ENCODE assay signal across 9 mouse cellular contexts in genomic region chr11:102140508-102140907, GRCm38 (mm10). TPM values are rescaled to one million over a fixed set of nuclear protein-coding genes. Genes with fewer than 3 reads are reported as not detected.
DNase-seq lines count a peak whose midpoint lies in the region; ATAC-seq and TF ChIP-seq lines count a peak whose summit lies in the region.
"Had no signal": no experiment of that assay in that cellular context is flagged by ENCODE, and none has a peak within 500 bp of the region (broad histone marks: within the 10 kb centered on the region; RNA-seq: fewer than 3 reads in every experiment).

No protein-coding gene starts in this region.

- ATAC-seq in kidney, embryonic 14.5 days (ENCODE audit: low FRiP score, low TSS enrichment): no peak

- H3K27me3 ChIP-seq in kidney, adult 2 months (replicated peaks; ENCODE audit: control insufficient read depth, insufficient read depth, low read length): no peaks in the 10 kb centered on the region; the same call in 1 of the 2 replicates
- H3K27me3 ChIP-seq in kidney, embryonic 14.5 days (ENCODE audit: control insufficient read depth, insufficient read depth, low read length): peaks cover 17% of the 10 kb centered on the region

- H3K9ac ChIP-seq in kidney, embryonic 14.5 days (ENCODE audit: low read depth, low read length): no peak overlapping the region
- H3K9ac ChIP-seq in ES-E14 (ENCODE audit: insufficient read depth, low read depth, low read length, poor library complexity, severe bottlenecking): no peak overlapping the region
- H3K9ac ChIP-seq: heart, embryonic 13.5 days had no signal

- in situ Hi-C loops in ES-E14 (cut with MboI; ENCODE audit: low sequenced_read_pairs in 2 of 2, unreplicated experiment in 2 of 2): no loop called here

- intact Hi-C loops in left cerebral cortex, postnatal 4 days (cut with DNase I): no loop called here

- no peaks in the 10 kb centered on the region for H3K4me1 ChIP-seq in kidney, adult 2 months (ENCODE audit: control insufficient read depth, insufficient read depth, low read length)
- H3K4me1 ChIP-seq in kidney, embryonic 14.5 days (ENCODE audit: control insufficient read depth, insufficient read depth, low read length): peaks cover 3% of the 10 kb centered on the region; the same call in 1 of the 2 replicates
- no peaks in the 10 kb centered on the region; a peak in 1 of 4 replicates for H3K4me1 ChIP-seq in ES-E14 (ENCODE audit: control insufficient read depth in 2 of 2, insufficient read depth in 2 of 2, low read length in 2 of 2, poor library complexity in 1 of 2)

- no peak for TF ChIP-seq POLR2A in kidney, adult 2 months (IDR thresholded peaks at IDR 0.05; ENCODE audit: low read depth, low read length)

- no peak overlapping the region for H3K4me2 ChIP-seq in kidney, embryonic 14.5 days (replicated peaks; ENCODE audit: low read depth, low read length)
- H3K4me2 ChIP-seq: heart, embryonic 13.5 days had no signal

- no peak overlapping the region for H3K27ac ChIP-seq in kidney, adult 2 months (ENCODE audit: insufficient read depth, low read depth, low read length)
- no peak overlapping the region for H3K27ac ChIP-seq in kidney, embryonic 14.5 days (ENCODE audit: low read depth, low read length)
- H3K27ac ChIP-seq in ES-E14 (ENCODE audit: insufficient read depth, low read depth, low read length, poor library complexity, severe bottlenecking): no peak overlapping the region
- H3K27ac ChIP-seq: heart, embryonic 13.5 days had no signal

- WGBS in kidney, adult 2 months: 2% methylated on average over 5 of the region's 5 CpGs
- 4% methylated on average over 5 of the region's 5 CpGs for WGBS in kidney, embryonic 14.5 days

- peak; percentile 69 for DNase-seq in kidney, adult 2 months
- peak; percentile 71 for DNase-seq in ES-E14 (ENCODE audit: low read depth, low spot score)
- peak; percentile 54 to 71 for DNase-seq in adrenal gland, postnatal 36 days
- peak; percentile 76 for DNase-seq in forelimb bud, embryonic 11.5 days (ENCODE audit: low read depth, low spot score)
- peak; percentile 61 for DNase-seq in left cerebral cortex, postnatal 4 days
- peak; percentile 84 for DNase-seq in retina, postnatal 1 day

- peak; percentile 36 for TF ChIP-seq CTCF in kidney, adult 2 months (conservative IDR thresholded peaks at IDR 0.05; ENCODE audit: insufficient read depth, insufficient read length, low read depth, low read length)

- H3K4me3 ChIP-seq in kidney, adult 2 months (ENCODE audit: insufficient read depth, low read depth, low read length): no peak overlapping the region
- no peak overlapping the region for H3K4me3 ChIP-seq in kidney, embryonic 14.5 days (ENCODE audit: low read length)
- no peak overlapping the region for H3K4me3 ChIP-seq in ES-E14 (ENCODE audit: insufficient read depth in 1 of 2, low read depth in 1 of 2, low read length in 2 of 2, poor library complexity in 1 of 2, severe bottlenecking in 1 of 2)
- H3K4me3 ChIP-seq: heart, embryonic 13.5 days; myocyte had no signal

- no peaks in the 10 kb centered on the region for H3K9me3 ChIP-seq in kidney, embryonic 14.5 days (ENCODE audit: control insufficient read depth, low read length)
- H3K9me3 ChIP-seq in ES-E14 (ENCODE audit: control insufficient read depth, insufficient read depth, low read depth, low read length): no peaks in the 10 kb centered on the region
- H3K9me3 ChIP-seq: heart, embryonic 13.5 days had no signal

- no peaks in the 10 kb centered on the region for H3K36me3 ChIP-seq in kidney, adult 2 months (ENCODE audit: control insufficient read depth, insufficient read depth, low read length)
- H3K36me3 ChIP-seq in kidney, embryonic 14.5 days (ENCODE audit: control insufficient read depth, insufficient read depth, low read length): no peaks in the 10 kb centered on the region
- no peaks in the 10 kb centered on the region for H3K36me3 ChIP-seq in ES-E14 (ENCODE audit: control insufficient read depth, insufficient read depth, low read length, poor library complexity, severe bottlenecking)
- H3K36me3 ChIP-seq: heart, embryonic 13.5 days had no signal

TF ChIP-seq in ES-E14, 5 proteins besides CTCF, POLR2A, EP300 and RAD21:
- TF ChIP-seq CHD2 (IDR thresholded peaks at IDR 0.05; ENCODE audit: low read depth, low read length): no peak
- no peak for TF ChIP-seq ZNF384 (IDR thresholded peaks at IDR 0.05; ENCODE audit: low read depth, low read length)
- no peak for TF ChIP-seq MAFK (IDR thresholded peaks at IDR 0.05; ENCODE audit: insufficient read depth, low read depth, low read length)
- no peak for TF ChIP-seq ZC3H11A (IDR thresholded peaks at IDR 0.05; ENCODE audit: borderline replicate concordance, low read depth, low read length)
- no peak for TF ChIP-seq HCFC1 (IDR thresholded peaks at IDR 0.05; ENCODE audit: borderline replicate concordance, insufficient read depth, low read length)

RNA-seq across cellular contexts. Expression of gene Nags, which starts 4.8 kb away (rescaled TPM):
- polyA plus RNA-seq in kidney, adult 2 months (2012; rRNA removed): 0.23 and 0.39 TPM in 2 replicates
- 0.09 TPM in 1 of 2 replicates, not detected in the other for polyA plus RNA-seq in kidney, embryonic 14.5 days (2014; fragmentation: Nextera tagmentation; extraction: Ambion mirVana)
- total RNA-seq in ES-E14 (2012; rRNA removed): 0.45 and 0.90 TPM in 2 replicates
- total RNA-seq in adrenal gland, postnatal 36 days (2021): under 1 TPM; 0.13 to 0.43 TPM
- under 1 TPM in 1 of 2 experiments, not detected in 1; 0.16 TPM for total RNA-seq in left cerebral cortex, postnatal 4 days (2021)
- polyA plus RNA-seq: heart, embryonic 13.5 days; myocyte had no signal

RNA-seq across cellular contexts. Expression of gene Tmem101, which starts 15.7 kb away (rescaled TPM):
- 17.7 and 18.3 TPM in 2 replicates for polyA plus RNA-seq in kidney, adult 2 months (2012; rRNA removed)
- polyA plus RNA-seq in kidney, embryonic 14.5 days (2014; fragmentation: Nextera tagmentation; extraction: Ambion mirVana): 26.5 and 28.2 TPM in 2 replicates
- total RNA-seq in ES-E14 (2012; rRNA removed): 75.3 and 98.7 TPM in 2 replicates
- total RNA-seq in adrenal gland, postnatal 36 days (2021): 10 to 100 TPM; 15.2 to 17.7 TPM
- 10 to 100 TPM; 23.8 to 26.4 TPM for total RNA-seq in left cerebral cortex, postnatal 4 days (2021)

RNA-seq across cellular contexts. Expression of gene Pyy, which starts 32.9 kb away (rescaled TPM):
- not detected in 2 replicates for polyA plus RNA-seq in kidney, adult 2 months (2012; rRNA removed)
- polyA plus RNA-seq in kidney, embryonic 14.5 days (2014; fragmentation: Nextera tagmentation; extraction: Ambion mirVana): not detected in 2 replicates
- 0.49 and 2.1 TPM in 2 replicates for total RNA-seq in ES-E14 (2012; rRNA removed)
- total RNA-seq in adrenal gland, postnatal 36 days (2021): not detected
- not detected for total RNA-seq in left cerebral cortex, postnatal 4 days (2021)
- polyA plus RNA-seq: heart, embryonic 13.5 days; myocyte had no signal

RNA-seq across cellular contexts. Expression of gene Ppy, which starts 39.4 kb away (rescaled TPM):
- not detected in 2 replicates for polyA plus RNA-seq in kidney, adult 2 months (2012; rRNA removed)
- polyA plus RNA-seq in kidney, embryonic 14.5 days (2014; fragmentation: Nextera tagmentation; extraction: Ambion mirVana): not detected in 2 replicates
- not detected in 2 replicates for total RNA-seq in ES-E14 (2012; rRNA removed)
- not detected for total RNA-seq in adrenal gland, postnatal 36 days (2021)
- not detected for total RNA-seq in left cerebral cortex, postnatal 4 days (2021)
- polyA plus RNA-seq: heart, embryonic 13.5 days; myocyte had no signal

RNA-seq across cellular contexts. Expression of gene Lsm12, which starts 44.6 kb away (rescaled TPM):
- polyA plus RNA-seq in kidney, adult 2 months (2012; rRNA removed): 33.0 and 39.6 TPM in 2 replicates
- polyA plus RNA-seq in kidney, embryonic 14.5 days (2014; fragmentation: Nextera tagmentation; extraction: Ambion mirVana): 93.9 and 106 TPM in 2 replicates
- total RNA-seq in ES-E14 (2012; rRNA removed): 27.6 and 49.1 TPM in 2 replicates
- total RNA-seq in adrenal gland, postnatal 36 days (2021): 10 to 100 TPM; 81.9 to 90.1 TPM
- 10 to 100 TPM; 84.5 to 86.0 TPM for total RNA-seq in left cerebral cortex, postnatal 4 days (2021)
